Mouse (Mus musculus) kidney, postnatal 25 days (tissue): ENCODE results near the gene Nop2.

Source experiments
- DNase-seq, 2 experiments: peaks; one replicate each; pipeline ENCODE4 v3.0.0; 2021; ENCODE audit warnings: mixed read lengths in 2 of 2

The Nop2 gene

DNA sequence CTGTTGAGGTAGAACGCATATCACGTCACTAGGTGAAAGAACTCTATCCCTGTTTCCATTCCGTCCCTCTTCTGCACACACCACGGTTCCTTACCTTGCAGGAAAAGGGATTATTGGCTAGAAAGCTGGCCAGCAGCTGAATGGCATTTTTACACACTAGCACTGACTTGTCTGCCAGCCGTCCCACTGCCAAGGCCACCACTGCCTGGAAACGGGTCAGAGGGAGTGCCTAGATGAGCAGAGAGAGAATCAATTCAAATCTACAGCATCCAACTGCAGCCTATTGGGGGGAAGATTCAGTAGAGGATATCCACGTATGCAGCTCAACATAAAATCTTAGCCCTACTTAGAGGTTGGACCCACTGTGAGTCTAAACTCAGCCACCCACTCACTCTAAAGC, 47.9 kb downstream of the Nop2 start:
- no peak for DNase-seq

DNA sequence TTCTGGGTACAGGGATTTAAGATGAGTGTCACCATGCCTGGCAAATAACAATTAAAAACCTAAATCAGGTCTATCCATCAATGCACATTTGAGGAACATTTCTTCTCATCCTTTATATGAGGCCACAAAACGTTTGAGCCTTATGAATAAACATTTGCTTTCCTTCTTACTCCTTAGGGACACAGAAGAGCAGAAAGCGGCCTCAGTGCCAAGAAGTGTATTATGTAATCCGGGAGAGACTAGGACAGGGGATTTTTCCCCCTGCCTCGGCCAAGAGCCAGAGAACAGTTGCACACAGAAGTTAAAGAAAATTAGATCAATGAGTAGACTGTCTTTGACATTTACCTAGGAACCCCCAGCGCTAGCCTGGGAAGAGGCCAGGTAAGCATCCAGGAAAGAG, 50.4 kb downstream of the Nop2 start:
- peak in 1 of 2 experiments; percentile 25 for DNase-seq

DNA sequence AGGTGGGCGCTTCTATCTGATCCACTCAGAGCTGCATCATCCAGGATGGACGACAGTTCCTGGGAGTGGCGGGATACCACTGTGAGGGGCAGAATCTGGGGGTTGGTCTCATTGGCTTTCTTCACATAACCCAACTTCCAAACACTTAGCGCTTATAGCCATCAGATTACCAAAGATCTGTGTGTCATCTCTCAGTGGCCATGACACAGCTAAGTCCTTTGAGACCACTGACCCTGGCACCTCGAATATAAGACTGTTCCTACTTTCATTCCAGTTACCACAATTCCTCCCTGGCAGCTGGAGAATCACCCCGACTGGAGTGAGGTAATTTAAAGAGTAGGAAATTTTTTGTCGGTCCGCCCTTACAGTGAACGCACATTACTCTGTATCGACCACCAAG, 54.5 kb downstream of the Nop2 start:
- DNase-seq: no peak

DNA sequence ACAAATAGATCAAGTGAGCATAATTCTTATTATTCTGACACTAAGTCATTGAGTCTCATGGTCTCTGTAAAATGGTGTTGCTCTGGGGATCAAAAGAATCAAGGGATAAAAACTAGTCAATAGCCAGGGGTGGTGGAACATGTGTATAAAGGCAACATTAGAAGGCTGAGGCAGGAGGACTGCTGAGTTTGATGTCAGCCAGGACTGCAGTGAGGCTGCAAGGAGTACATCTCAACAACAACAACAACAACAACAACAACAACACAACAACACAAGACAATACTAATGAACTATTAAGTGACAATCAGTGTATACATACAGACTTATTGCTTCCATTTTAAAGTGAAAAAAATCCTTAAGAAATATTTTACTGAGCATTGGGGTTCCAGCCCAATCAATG, 59.1 kb downstream of the Nop2 start:
- no peak for DNase-seq

GRCm38 (mm10) chr6:125191332-125192015, 59.8 kb downstream of the Nop2 start, which contains the start of the genes Ncapd2 and Mrpl51:
TSS of gene Ncapd2 (minus strand) at chr6:125191701.
TSS of gene Mrpl51 (plus strand) at chr6:125191801.
- DNase-seq: peak; percentile 99

DNA sequence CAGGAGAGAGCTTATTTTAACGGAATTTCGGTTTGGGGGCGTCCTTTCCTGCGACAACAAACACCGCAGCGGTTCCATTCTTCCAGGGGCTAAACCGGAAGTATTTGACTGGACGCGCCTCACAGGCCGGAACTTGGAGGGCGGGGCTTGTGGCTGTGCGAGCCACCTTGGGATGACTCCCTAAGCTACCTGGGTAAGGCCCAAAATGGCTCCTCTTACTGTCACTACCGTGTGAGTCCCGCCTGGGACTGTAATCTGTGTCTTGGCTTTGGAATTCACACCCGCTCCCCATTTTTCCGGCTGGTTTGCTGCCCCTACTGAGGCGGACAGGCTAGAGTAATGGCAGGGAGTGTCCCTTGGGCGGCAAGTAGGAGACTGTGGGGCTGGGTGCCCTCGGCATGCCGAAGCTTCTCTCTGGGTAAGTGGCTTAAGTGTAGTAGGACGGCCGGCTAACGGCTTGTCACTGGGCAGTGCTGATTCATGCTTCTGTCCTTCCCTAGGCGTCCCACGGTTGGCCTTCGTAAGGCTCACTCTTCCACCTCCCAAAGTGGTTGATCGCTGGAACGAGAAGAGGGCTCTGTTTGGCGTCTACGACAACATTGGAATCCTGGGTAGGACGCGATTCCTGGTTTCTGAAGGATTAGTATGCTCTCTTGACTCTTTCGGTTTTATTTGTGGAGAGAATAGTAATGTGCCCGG, 60.5 kb downstream of the Nop2 start:
- peak; percentile 95 to 97 for DNase-seq

- DNase-seq: no peak
These were observed 61.1 kb downstream of the Nop2 start for GRCm38 (mm10) chr6:125192841-125193240.

DNA sequence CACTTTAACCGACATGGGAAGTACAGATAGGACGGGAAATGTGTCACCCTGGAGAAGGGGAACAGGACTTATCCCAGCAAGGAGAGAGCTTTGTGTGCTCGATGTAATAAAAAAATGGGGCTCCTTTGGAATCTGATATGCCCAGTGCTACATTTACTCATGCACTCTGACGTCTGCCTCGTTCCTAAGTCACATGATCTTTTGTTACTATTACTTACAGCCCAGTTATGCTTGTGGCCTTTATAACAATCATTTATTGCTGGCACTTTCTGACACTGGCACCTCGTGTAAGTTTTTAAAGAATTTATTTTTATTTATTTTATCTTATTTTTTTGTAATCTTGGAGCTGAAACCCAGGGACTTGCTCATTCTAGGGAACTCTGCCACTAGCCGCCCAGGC, 61.7 kb downstream of the Nop2 start:
- no peak for DNase-seq
